Mouse (Mus musculus): ENCODE measurements at regions not wholly inside any gene's neighbourhood (a gene's known extent, or its start where the extent isn't known, plus 50 kb on each side); places are given as distances from the start of the nearest gene placed in this dataset.
A peak's percentile ranks its signal among the peaks of the same experiment; 100 is the strongest.

GRCm38 (mm10) chr2:149768027-149768426 lies 61.0 kb upstream of the Syndig1 start:
- Histone ChIP-seq H3K27ac (ENCODE audit: low read length) (no peak overlapping the region), H3K4me3 (replicated peaks; ENCODE audit: low read length) (no peak overlapping the region), H3K4me2 (ENCODE audit: low read length) (no peak overlapping the region), H3K4me1 (replicated peaks; ENCODE audit: control insufficient read depth, insufficient read depth, low read length) (no peaks in the 10 kb centered on the region), H3K27me3 (replicated peaks; ENCODE audit: control insufficient read depth, insufficient read depth, low read length) (no peaks in the 10 kb centered on the region), H3K9ac (replicated peaks; ENCODE audit: low read depth, low read length) (no peak overlapping the region), H3K9me3 (ENCODE audit: control insufficient read depth, low read length) (no peaks in the 10 kb centered on the region), H3K36me3 (ENCODE audit: control insufficient read depth, insufficient read depth) (no peaks in the 10 kb centered on the region)
- 81% methylated on average over 1 of the region's 1 CpGs for WGBS
- ATAC-seq: peak; percentile 19; the same call in 1 of the 2 replicates

GRCm38 (mm10) chr2:149768551-149768950 lies 60.5 kb upstream of the Syndig1 start:
- no peak overlapping the region for H3K4me3 ChIP-seq (replicated peaks; ENCODE audit: low read length)
- WGBS: 68% methylated on average over 2 of the region's 2 CpGs
- no peak overlapping the region for H3K4me2 ChIP-seq (ENCODE audit: low read length)
- H3K27me3 ChIP-seq (replicated peaks; ENCODE audit: control insufficient read depth, insufficient read depth, low read length): no peaks in the 10 kb centered on the region
- no peak overlapping the region for H3K9ac ChIP-seq (replicated peaks; ENCODE audit: low read depth, low read length)
- H3K4me1 ChIP-seq (replicated peaks; ENCODE audit: control insufficient read depth, insufficient read depth, low read length): no peaks in the 10 kb centered on the region
- peak; percentile 93 for ATAC-seq
- H3K36me3 ChIP-seq (ENCODE audit: control insufficient read depth, insufficient read depth): no peaks in the 10 kb centered on the region
- H3K27ac ChIP-seq (ENCODE audit: low read length): no peak overlapping the region
- H3K9me3 ChIP-seq (ENCODE audit: control insufficient read depth, low read length): no peaks in the 10 kb centered on the region

- H3K36me3 ChIP-seq (ENCODE audit: control insufficient read depth, insufficient read depth): no peaks in the 10 kb centered on the region
- no peaks in the 10 kb centered on the region for H3K4me1 ChIP-seq (replicated peaks; ENCODE audit: control insufficient read depth, insufficient read depth, low read length)
- no peak overlapping the region for H3K4me2 ChIP-seq (ENCODE audit: low read length)
- whole genome bisulfite sequencing: 86% methylated on average over 3 of the region's 3 CpGs
- H3K9me3 ChIP-seq (ENCODE audit: control insufficient read depth, low read length): no peaks in the 10 kb centered on the region
- no peak overlapping the region for H3K9ac ChIP-seq (replicated peaks; ENCODE audit: low read depth, low read length)
- ATAC-seq: no peak
- no peak overlapping the region for H3K4me3 ChIP-seq (replicated peaks; ENCODE audit: low read length)
- H3K27me3 ChIP-seq (replicated peaks; ENCODE audit: control insufficient read depth, insufficient read depth, low read length): no peaks in the 10 kb centered on the region
- H3K27ac ChIP-seq (ENCODE audit: low read length): no peak overlapping the region
These were observed 51.7 kb upstream of the Syndig1 start for GRCm38 (mm10) chr2:149777316-149777715.
